Mouse (Mus musculus) CH12.LX (cell line): Measurements from ENCODE around the gene Trappc13.

Experiments used
- CTCF ChIP-seq, 2 experiments: IDR thresholded peaks in 1 of 2; conservative IDR thresholded peaks in 1 of 2; 2 replicates each; pipeline ENCODE4 v1.5.1; 2011 to 2012; ENCODE audit warnings: low read depth in 2 of 2, low read length in 2 of 2, improper control_type of control experiment in 1 of 2, inconsistent platforms in 1 of 2, mild to moderate bottlenecking in 1 of 2, moderate library complexity in 1 of 2
- EP300 ChIP-seq: IDR thresholded peaks from 2 replicates; pipeline ENCODE4 v1.6.1; 2011; ENCODE audit warnings: low read length, improper control_type of control experiment
- JUND ChIP-seq: conservative IDR thresholded peaks from 2 replicates; pipeline ENCODE4 v1.6.1; 2011; ENCODE audit warnings: low read depth, low read length, improper control_type of control experiment
- POLR2A ChIP-seq: IDR thresholded peaks from 2 replicates; pipeline ENCODE4 v1.6.1; 2011; ENCODE audit warnings: low read depth, mild to moderate bottlenecking, improper control_type of control experiment, low read length
- ZKSCAN1 ChIP-seq: IDR thresholded peaks from 2 replicates; pipeline ENCODE4 v1.6.1; 2012; ENCODE audit warnings: low read depth, inconsistent platforms, low read length, improper control_type of control experiment, borderline replicate concordance
- ZNF384 ChIP-seq: IDR thresholded peaks from 2 replicates; pipeline ENCODE4 v1.6.1; 2012; ENCODE audit warnings: low read depth, low read length, improper control_type of control experiment, inconsistent platforms

DNA sequence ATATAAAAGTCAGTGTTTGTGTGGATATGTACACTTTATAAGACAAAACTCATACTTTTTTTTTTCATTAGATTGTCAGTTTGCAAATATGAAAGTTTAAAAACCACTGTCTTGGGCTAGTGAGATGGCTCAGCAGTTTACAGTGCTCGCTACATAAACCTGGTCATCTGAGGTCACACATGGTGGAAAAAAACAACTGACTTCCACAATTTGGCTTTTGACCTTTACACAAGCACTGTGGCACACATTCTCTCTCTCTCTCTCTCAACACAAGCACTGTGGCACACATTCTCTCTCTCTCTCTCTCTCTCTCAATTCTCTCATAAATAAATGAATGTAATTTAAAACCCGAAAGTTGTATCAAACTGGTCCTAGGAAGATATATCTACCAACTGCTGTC is 45.7 kb downstream of the Trappc13 start:
- TF ChIP-seq EP300, result no peak
- no peak for TF ChIP-seq CTCF (conservative IDR thresholded peaks at IDR 0.05 in 1 of 2, IDR thresholded peaks at IDR 0.05 in 1 of 2; ENCODE audit: low read depth in 2 of 2, low read length in 2 of 2)
- TF ChIP-seq JUND, result no peak
- no peak for TF ChIP-seq ZKSCAN1
- TF ChIP-seq POLR2A, result no peak
- no peak for TF ChIP-seq ZNF384
